Mouse (Mus musculus): ENCODE data around the gene Bfsp2. TPM values are rescaled to one million over a fixed set of nuclear protein-coding genes. Genes with fewer than 3 reads are reported as not detected.
A peak's percentile ranks its signal among the peaks of the same experiment; 100 is the strongest.

Bfsp2 gene
- 1.5 and 2.6 TPM in 2 replicates for total RNA-seq (2014; rRNA removed)
- 1.9 and 2.4 TPM in 2 replicates for polyA plus RNA-seq (2015; fragmentation: Nextera tagmentation; extraction: Ambion mirVana)

DNA sequence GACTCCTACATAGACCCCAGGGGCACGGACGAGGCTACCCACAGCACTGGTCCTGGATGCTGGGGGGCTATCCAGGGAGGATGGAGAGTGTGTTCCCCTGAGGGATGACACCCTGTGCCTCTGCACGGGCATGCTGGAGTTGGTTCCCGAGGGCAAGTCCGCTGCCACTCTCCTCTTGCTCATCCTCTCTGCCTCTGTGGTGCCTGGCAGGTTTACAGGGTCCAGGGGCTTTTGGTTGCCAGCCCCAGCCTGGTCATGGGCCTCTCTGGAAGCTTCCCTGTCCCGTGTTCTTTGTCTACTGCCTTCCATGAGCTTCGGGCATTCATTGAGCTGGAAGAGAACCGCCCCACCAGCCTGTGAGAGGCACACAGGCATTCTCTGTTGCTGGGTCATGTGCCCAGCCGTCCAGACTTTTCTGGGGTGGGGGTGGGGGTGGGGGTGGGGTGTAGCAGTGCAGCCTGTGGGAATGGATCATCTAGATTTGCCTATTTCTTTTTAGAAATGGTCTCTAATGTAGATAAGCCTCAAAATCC lies at the start of gene Bfsp2:
Bfsp2 (minus strand) TSS at position 377 of the 533 bp plus-strand sequence.
- no peak within 1 kb of the TSS for H3K9ac ChIP-seq
- 58% methylated on average over 9 of the region's 9 CpGs for WGBS
- TF ChIP-seq CTCF (IDR thresholded peaks at IDR 0.05; ENCODE audit: low read depth), result no peak
- H3K4me2 ChIP-seq (ENCODE audit: low read depth), result no peak within 1 kb of the TSS
- no peaks in the 10 kb centered on the region; the same call in 1 of the 2 replicates for H3K4me1 ChIP-seq (ENCODE audit: insufficient read depth)
- H3K27me3 ChIP-seq (ENCODE audit: insufficient read depth, low read length), result no peaks in the 10 kb centered on the region
- ATAC-seq, result peak; percentile 76
- H3K27ac ChIP-seq (ENCODE audit: low read depth, low read length), result no peak within 1 kb of the TSS; the same call in 1 of the 2 replicates
- no peak within 1 kb of the TSS for H3K4me3 ChIP-seq (ENCODE audit: low read depth, low read length)
- 0 out of 2 replicates have a peak, but pooled peaks cover 4% of the 10 kb centered on the region for H3K36me3 ChIP-seq (ENCODE audit: insufficient read depth)
- DNase-seq, result no peak
- H3K9me3 ChIP-seq (ENCODE audit: low read length), result no peaks in the 10 kb centered on the region

DNA sequence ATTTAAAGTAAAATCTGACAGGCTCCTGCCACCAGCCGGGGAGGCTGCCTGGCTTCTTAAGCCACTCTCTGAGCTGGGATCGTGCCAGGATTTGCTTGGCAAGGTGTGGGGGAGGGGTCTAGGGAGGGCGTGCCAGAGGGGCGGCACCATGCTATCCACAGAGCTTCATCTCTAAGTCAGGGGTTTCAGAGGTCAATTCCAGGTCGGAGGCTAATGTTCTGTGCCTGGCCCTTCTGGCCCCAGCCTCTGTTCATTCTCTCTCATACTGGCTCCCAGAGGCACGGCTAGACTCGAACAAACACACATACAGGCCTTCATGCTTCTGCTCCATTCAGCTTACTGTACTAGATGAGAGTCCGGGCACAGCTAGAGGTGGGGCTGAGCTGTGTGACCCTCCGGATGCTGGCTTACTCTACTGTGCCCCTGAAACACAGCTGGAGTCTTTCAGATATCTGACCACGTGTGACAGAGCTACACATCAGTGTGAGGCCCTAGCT lies 44.9 kb upstream of the Bfsp2 start:
- no peak overlapping the region for H3K9ac ChIP-seq
- H3K4me1 ChIP-seq (ENCODE audit: insufficient read depth), result peaks cover 28% of the 10 kb centered on the region
- no peaks in the 10 kb centered on the region; the same call in 1 of the 2 replicates for H3K9me3 ChIP-seq (ENCODE audit: low read length)
- H3K4me3 ChIP-seq (ENCODE audit: low read depth, low read length), result no peak overlapping the region
- peak; percentile 75 for DNase-seq
- no peak overlapping the region for H3K4me2 ChIP-seq (ENCODE audit: low read depth)
- no peaks in the 10 kb centered on the region for H3K36me3 ChIP-seq (ENCODE audit: insufficient read depth)
- H3K27ac ChIP-seq (ENCODE audit: low read depth, low read length), result peak overlapping the region; percentile 78
- ATAC-seq, result peak; percentile 32
- WGBS, result 12% methylated on average over 10 of the region's 10 CpGs
- no peak for TF ChIP-seq CTCF (IDR thresholded peaks at IDR 0.05; ENCODE audit: low read depth)
- no peaks in the 10 kb centered on the region for H3K27me3 ChIP-seq (ENCODE audit: insufficient read depth, low read length)

DNA sequence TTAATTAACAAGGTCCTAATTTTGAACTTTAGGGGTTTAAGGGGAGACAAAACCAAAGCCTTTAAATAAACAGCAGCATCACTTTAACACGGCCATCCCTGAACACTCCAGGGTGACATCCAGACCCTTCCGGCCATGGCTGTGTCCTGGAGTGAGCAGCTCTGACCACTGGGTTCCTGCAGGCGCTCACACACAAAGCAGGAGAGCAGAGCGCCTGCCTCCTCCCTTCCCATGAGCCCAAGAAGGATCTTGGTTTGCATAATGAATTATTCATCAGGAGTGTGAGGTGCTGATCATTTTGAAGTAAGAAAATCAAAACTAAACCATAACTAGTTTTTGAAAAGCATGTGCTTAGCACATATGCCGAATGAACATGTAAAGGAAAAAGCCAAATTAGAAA lies 44.4 kb upstream of the Bfsp2 start:
- Histone ChIP-seq H3K27ac (ENCODE audit: low read depth, low read length) (peak overlapping the region; percentile 83), H3K9ac (no peak overlapping the region), H3K9me3 (ENCODE audit: low read length) (no peaks in the 10 kb centered on the region), H3K27me3 (ENCODE audit: insufficient read depth, low read length) (no peaks in the 10 kb centered on the region), H3K4me1 (ENCODE audit: insufficient read depth) (peaks cover 28% of the 10 kb centered on the region), H3K4me2 (ENCODE audit: low read depth) (peak overlapping the region; percentile 17; the same call in 1 of the 2 replicates), H3K4me3 (ENCODE audit: low read depth, low read length) (no peak overlapping the region), H3K36me3 (ENCODE audit: insufficient read depth) (no peaks in the 10 kb centered on the region)
- peak; percentile 27; the same call in 1 of the 2 replicates for TF ChIP-seq CTCF (IDR thresholded peaks at IDR 0.05; ENCODE audit: low read depth)
- DNase-seq, result peak; percentile 65
- ATAC-seq, result peak; percentile 68
- WGBS, result 10% methylated on average over 5 of the region's 5 CpGs

- DNase-seq, result peak; percentile 84
- no peaks in the 10 kb centered on the region for H3K36me3 ChIP-seq (ENCODE audit: insufficient read depth)
- peak overlapping the region; percentile 17; the same call in 1 of the 2 replicates for H3K4me2 ChIP-seq (ENCODE audit: low read depth)
These were observed 43.7 kb upstream of the Bfsp2 start for GRCm38 (mm10) chr9:103523742-103524403.

GRCm38 (mm10) chr9:103523008-103523407 lies 42.8 kb upstream of the Bfsp2 start:
- WGBS, result 53% methylated on average over 6 of the region's 6 CpGs
- no peak for DNase-seq
- Histone ChIP-seq H3K27ac (ENCODE audit: low read depth, low read length) (0 out of 2 replicates have a peak overlapping the region, but pooled peaks have one; percentile 41), H3K4me2 (ENCODE audit: low read depth) (no peak overlapping the region), H3K9ac (no peak overlapping the region), H3K9me3 (ENCODE audit: low read length) (no peaks in the 10 kb centered on the region), H3K4me1 (ENCODE audit: insufficient read depth) (peaks cover 28% of the 10 kb centered on the region), H3K4me3 (ENCODE audit: low read depth, low read length) (no peak overlapping the region), H3K27me3 (ENCODE audit: insufficient read depth, low read length) (no peaks in the 10 kb centered on the region), H3K36me3 (ENCODE audit: insufficient read depth) (no peaks in the 10 kb centered on the region)
- TF ChIP-seq CTCF (IDR thresholded peaks at IDR 0.05; ENCODE audit: low read depth), result no peak
- ATAC-seq, result no peak

More at GRCm38 (mm10) chr9:103523742-103524403, 43.7 kb upstream of the Bfsp2 start:
- Histone ChIP-seq H3K27ac (ENCODE audit: low read depth, low read length) (peak overlapping the region; percentile 83), H3K9me3 (ENCODE audit: low read length) (no peaks in the 10 kb centered on the region), H3K4me3 (ENCODE audit: low read depth, low read length) (no peak overlapping the region), H3K27me3 (ENCODE audit: insufficient read depth, low read length) (no peaks in the 10 kb centered on the region), H3K9ac (no peak overlapping the region), H3K4me1 (ENCODE audit: insufficient read depth) (peaks cover 28% of the 10 kb centered on the region)
- WGBS, result 23% methylated on average over 7 of the region's 7 CpGs
- peak; percentile 91 for ATAC-seq
- no peak for TF ChIP-seq CTCF (IDR thresholded peaks at IDR 0.05; ENCODE audit: low read depth)

DNA sequence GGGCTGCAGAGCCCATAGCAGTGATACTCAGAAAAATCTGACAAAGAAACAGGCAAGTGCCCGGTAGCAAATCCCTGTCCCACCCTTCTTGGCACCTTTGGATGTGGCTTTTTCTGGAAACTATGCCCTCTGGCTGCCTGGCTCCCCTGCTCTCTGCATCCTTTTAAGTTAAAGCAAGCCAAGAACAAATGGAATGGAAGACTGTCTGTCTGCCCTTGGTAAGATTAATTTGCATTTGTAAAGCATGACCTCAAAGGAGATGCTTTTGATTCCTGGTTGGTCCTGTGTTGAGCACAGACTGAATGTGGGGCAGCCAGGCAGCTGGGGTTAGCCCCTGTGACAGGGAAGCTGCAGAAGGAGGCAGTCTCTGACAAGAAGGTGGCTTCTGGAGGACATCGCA lies 33.7 kb upstream of the Bfsp2 start:
- Histone ChIP-seq H3K4me3 (ENCODE audit: low read depth, low read length) (no peak overlapping the region), H3K27ac (ENCODE audit: low read depth, low read length) (no peak overlapping the region), H3K4me2 (ENCODE audit: low read depth) (no peak overlapping the region), H3K9ac (no peak overlapping the region), H3K9me3 (ENCODE audit: low read length) (no peaks in the 10 kb centered on the region), H3K4me1 (ENCODE audit: insufficient read depth) (no peaks in the 10 kb centered on the region), H3K27me3 (ENCODE audit: insufficient read depth, low read length) (no peaks in the 10 kb centered on the region), H3K36me3 (ENCODE audit: insufficient read depth) (no peaks in the 10 kb centered on the region)
- 27% methylated on average over 2 of the region's 2 CpGs for WGBS
- ATAC-seq, result no peak
- TF ChIP-seq CTCF (IDR thresholded peaks at IDR 0.05; ENCODE audit: low read depth), result no peak
- DNase-seq, result no peak

- no peak for TF ChIP-seq CTCF (IDR thresholded peaks at IDR 0.05; ENCODE audit: low read depth)
- H3K27ac ChIP-seq (ENCODE audit: low read depth, low read length), result no peak overlapping the region
- no peaks in the 10 kb centered on the region for H3K36me3 ChIP-seq (ENCODE audit: insufficient read depth)
- no peak overlapping the region for H3K4me3 ChIP-seq (ENCODE audit: low read depth, low read length)
- H3K27me3 ChIP-seq (ENCODE audit: insufficient read depth, low read length), result no peaks in the 10 kb centered on the region
- no peak overlapping the region for H3K9ac ChIP-seq
- no peak for ATAC-seq
- H3K4me2 ChIP-seq (ENCODE audit: low read depth), result no peak overlapping the region
- H3K9me3 ChIP-seq (ENCODE audit: low read length), result no peaks in the 10 kb centered on the region
- H3K4me1 ChIP-seq (ENCODE audit: insufficient read depth), result no peaks in the 10 kb centered on the region
- DNase-seq, result no peak
- WGBS, result 87% methylated on average over 6 of the region's 6 CpGs
These were observed 32.0 kb upstream of the Bfsp2 start for GRCm38 (mm10) chr9:103512257-103512656.

Measured in forebrain, postnatal 0 days (tissue).